Mouse (Mus musculus) neural tube, embryonic 14.5 days (tissue): ENCODE results near the gene Ggt5. TPM values are rescaled to one million over a fixed set of nuclear protein-coding genes. Genes with fewer than 3 reads are reported as not detected.

Source experiments
- ATAC-seq: fragments of 200-750 bp; cut with Nextera tagmentation; 2 replicates; pipeline ENCODE4 v1.8.0; 2017; ENCODE audit warnings: low read depth, mild to moderate bottlenecking, moderate TSS enrichment, moderate library complexity
- H3K27ac ChIP-seq: fragments of 300-500 bp; sonication (generic); 2 replicates; pipeline ENCODE4 v1.5.1; 2014; ENCODE audit warnings: low read depth, mild to moderate bottlenecking, control low read depth, low read length, moderate library complexity, mixed read lengths
- H3K27me3 ChIP-seq: fragments of 300-500 bp; sonication (generic); 2 replicates; pipeline ENCODE4 v1.6.1; 2014; ENCODE audit warnings: low read length; ENCODE audit not compliant: control insufficient read depth, insufficient read depth
- H3K36me3 ChIP-seq: fragments of 300-500 bp; sonication (generic); 2 replicates; pipeline ENCODE4 v1.6.1; 2014; ENCODE audit warnings: low read length, mixed read lengths; ENCODE audit not compliant: control insufficient read depth, insufficient read depth
- H3K4me1 ChIP-seq: fragments of 300-500 bp; sonication (generic); 2 replicates; pipeline ENCODE4 v1.6.1; 2014; ENCODE audit warnings: low read length; ENCODE audit not compliant: control insufficient read depth, insufficient read depth
- H3K4me2 ChIP-seq: fragments of 300-500 bp; sonication (generic); 2 replicates; pipeline ENCODE4 v1.6.1; 2014; ENCODE audit warnings: mild to moderate bottlenecking, low read depth, low read length, control low read depth
- H3K4me3 ChIP-seq: fragments of 300-500 bp; sonication (generic); 2 replicates; pipeline ENCODE4 v1.5.1; 2014; ENCODE audit warnings: low read depth, low read length, control low read depth, mixed read lengths
- H3K9ac ChIP-seq: fragments of 300-500 bp; sonication (generic); replicated peaks from 2 replicates; pipeline ENCODE4 v1.6.1; 2014; ENCODE audit warnings: low read depth, mild to moderate bottlenecking, control low read depth, low read length, mixed read lengths
- H3K9me3 ChIP-seq: fragments of 300-500 bp; sonication (generic); 2 replicates; pipeline ENCODE4 v1.6.1; 2016; ENCODE audit warnings: low read length; ENCODE audit not compliant: control insufficient read depth
- WGBS: fragments of 180-500 bp; shearing (Covaris S2); extraction: QIAGEN DNeasy Blood & Tissue Kit; methylation state at CpG from one replicate; pipeline ENCODE4 v1.1.7; 2014; 5-methylcytosine and 5-hydroxymethylcytosine counted together
- polyA plus RNA-seq: library from polyadenylated mRNA; unstranded; fragments of >200 nt; fragmentation: Nextera tagmentation; extraction: Ambion mirVana; gene quantifications from 2 replicates; pipeline ENCODE4 v1.2.1, GENCODE M21; 2014

Gene Ggt5
- polyA plus RNA-seq, 1 experiment from 2014 or later = 0.43 TPM

DNA sequence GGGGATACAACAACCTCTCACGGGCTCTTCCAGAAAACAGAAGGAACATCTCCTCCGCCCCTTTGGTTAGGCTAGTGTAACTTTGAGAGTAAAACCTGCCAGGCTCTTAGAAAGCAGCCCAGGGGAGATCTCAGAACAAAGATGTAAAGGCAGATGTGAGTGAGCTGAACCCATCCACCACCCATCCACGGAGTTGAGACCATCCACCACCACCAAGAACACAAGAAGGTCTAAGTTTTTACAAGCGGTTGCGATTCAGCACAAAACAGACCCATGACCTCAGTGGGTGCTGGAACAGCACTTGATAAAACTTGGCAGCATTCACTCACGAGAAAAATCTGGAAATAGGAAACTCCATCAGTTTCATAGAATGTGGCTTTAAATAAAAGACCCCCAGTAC is 36.8 kb downstream of the Ggt5 start:
- Histone ChIP-seq H3K4me3 (no peak overlapping the region), H3K4me2 (no peak overlapping the region), H3K4me1 (no peaks in the 10 kb centered on the region), H3K27me3 (no peaks in the 10 kb centered on the region), H3K9me3 (no peaks in the 10 kb centered on the region), H3K9ac (no peak overlapping the region), H3K27ac (no peak overlapping the region), H3K36me3 (no peaks in the 10 kb centered on the region)
- 69% methylated on average over 6 of the region's 6 CpGs for WGBS
- no peak for ATAC-seq

- Histone ChIP-seq H3K4me2 (no peak overlapping the region), H3K4me1 (no peaks in the 10 kb centered on the region)
Observed at GRCm38 (mm10) chr10:75626991-75627390, 37.9 kb downstream of the Ggt5 start.

DNA sequence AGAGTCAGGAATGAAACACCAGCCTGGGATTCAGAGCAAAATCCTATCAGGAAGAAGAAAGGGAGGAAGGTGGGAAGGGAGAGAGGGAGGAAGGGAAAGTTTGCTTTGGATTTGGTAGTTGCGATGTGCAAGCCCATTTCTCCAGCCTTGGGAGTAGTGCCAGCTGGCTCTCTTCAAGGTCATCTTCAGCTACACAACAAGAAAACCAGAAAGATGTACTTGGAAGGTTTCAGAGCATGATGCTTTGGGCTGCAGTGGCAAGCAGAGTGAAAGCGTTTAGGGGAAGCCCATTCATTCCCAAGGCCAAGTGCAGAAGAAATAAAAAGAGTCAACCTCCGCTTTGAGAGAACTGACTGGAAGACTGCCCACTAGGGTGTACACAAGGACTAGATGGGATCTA is 38.4 kb downstream of the Ggt5 start:
- Histone ChIP-seq H3K9me3 (no peaks in the 10 kb centered on the region), H3K4me3 (no peak overlapping the region), H3K36me3 (no peaks in the 10 kb centered on the region), H3K9ac (no peak overlapping the region), H3K4me1 (no peaks in the 10 kb centered on the region), H3K27me3 (no peaks in the 10 kb centered on the region), H3K4me2 (no peak overlapping the region), H3K27ac (no peak overlapping the region)
- 88% methylated on average over 3 of the region's 3 CpGs for WGBS
- no peak for ATAC-seq

More at GRCm38 (mm10) chr10:75626991-75627390, 37.9 kb downstream of the Ggt5 start:
- no peak overlapping the region for H3K4me3 ChIP-seq
- no peak overlapping the region for H3K27ac ChIP-seq
- ATAC-seq = no peak
- H3K9ac ChIP-seq = no peak overlapping the region
- H3K27me3 ChIP-seq = no peaks in the 10 kb centered on the region
- 80% methylated on average over 3 of the region's 3 CpGs for WGBS
- no peaks in the 10 kb centered on the region for H3K36me3 ChIP-seq
- H3K9me3 ChIP-seq = no peaks in the 10 kb centered on the region

DNA sequence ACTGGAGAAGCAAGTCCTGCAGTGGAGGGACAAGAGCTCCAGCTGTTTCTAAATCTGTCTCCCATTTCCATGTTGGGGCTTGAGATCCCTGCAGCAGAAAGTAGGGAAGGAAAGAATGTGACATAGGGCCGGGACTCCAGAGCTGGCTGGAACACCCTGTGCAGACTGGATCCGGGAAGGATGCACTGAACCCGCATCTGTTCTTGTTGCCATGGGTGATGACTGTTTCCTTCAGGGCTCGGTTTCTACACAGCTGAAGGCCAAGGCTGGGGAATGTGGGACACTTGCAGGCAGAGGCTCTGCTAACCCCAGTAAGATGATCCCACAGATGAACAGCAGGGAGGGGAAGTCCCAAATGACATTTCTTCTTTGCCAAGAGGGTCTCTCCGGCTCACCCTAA is 43.5 kb downstream of the Ggt5 start:
- no peaks in the 10 kb centered on the region for H3K9me3 ChIP-seq
- no peaks in the 10 kb centered on the region for H3K36me3 ChIP-seq
- no peaks in the 10 kb centered on the region for H3K27me3 ChIP-seq
- H3K4me2 ChIP-seq = no peak overlapping the region
- H3K4me3 ChIP-seq = no peak overlapping the region
- no peak overlapping the region for H3K9ac ChIP-seq
- WGBS = 53% methylated on average over 5 of the region's 5 CpGs
- ATAC-seq = no peak
- no peak overlapping the region for H3K27ac ChIP-seq
- H3K4me1 ChIP-seq = no peaks in the 10 kb centered on the region

DNA sequence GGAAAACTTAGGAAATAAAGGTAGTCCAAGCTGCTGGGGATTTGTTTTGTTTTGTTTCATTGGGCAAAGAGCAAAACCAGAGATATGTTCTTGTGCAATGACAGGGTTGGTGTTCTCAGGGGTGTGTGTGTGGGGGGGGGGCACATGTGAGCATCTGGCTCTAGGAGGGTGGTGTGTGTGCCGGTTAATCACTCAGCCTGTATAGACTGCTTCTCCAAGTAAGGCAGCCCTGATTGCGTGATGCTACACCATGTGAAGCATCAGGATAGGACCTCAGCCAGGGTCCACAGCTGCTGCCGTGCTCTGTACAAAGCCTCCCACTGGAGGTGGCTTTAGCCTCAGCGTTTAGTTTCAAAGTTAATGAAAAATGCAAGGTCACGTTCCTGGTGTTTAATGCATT is 43.9 kb downstream of the Ggt5 start:
- no peaks in the 10 kb centered on the region for H3K9me3 ChIP-seq
- no peak overlapping the region for H3K4me2 ChIP-seq
- H3K4me3 ChIP-seq = no peak overlapping the region
- H3K27me3 ChIP-seq = no peaks in the 10 kb centered on the region
- ATAC-seq = 0 out of 2 replicates have a peak, but pooled peaks have one; percentile 62
- no peaks in the 10 kb centered on the region for H3K4me1 ChIP-seq
- no peaks in the 10 kb centered on the region for H3K36me3 ChIP-seq
- H3K9ac ChIP-seq = no peak overlapping the region
- no peak overlapping the region for H3K27ac ChIP-seq
- 74% methylated on average over 5 of the region's 5 CpGs for WGBS

DNA sequence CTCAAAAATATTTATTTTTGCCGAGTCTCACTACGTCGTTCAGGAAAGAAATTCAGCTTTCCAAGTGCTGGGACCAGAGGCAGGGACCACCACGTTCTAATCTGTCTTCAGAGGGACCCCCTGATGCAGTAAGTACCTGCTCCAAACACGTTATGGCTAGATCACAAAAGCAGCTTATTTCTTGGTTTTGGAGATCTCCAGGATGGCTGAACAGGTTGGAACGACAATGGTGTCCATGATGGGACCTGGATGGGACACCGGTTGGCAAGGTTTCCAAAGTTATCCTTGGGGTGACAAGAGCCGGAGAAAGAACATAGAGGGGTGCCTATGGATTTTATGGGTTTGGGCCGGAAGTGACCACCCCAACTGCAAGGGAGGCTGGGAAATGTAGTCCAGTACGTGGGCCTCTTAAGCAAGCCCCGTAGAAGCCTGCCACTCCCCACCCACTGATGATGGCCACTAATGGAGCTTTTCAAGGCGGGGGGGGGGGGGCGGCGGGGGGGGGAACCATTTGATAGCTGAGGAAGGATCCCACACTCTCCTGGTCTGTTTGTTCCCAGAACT is 44.5 kb downstream of the Ggt5 start:
- Histone ChIP-seq H3K9ac (no peak overlapping the region), H3K27ac (no peak overlapping the region), H3K4me1 (no peaks in the 10 kb centered on the region), H3K4me2 (no peak overlapping the region), H3K36me3 (no peaks in the 10 kb centered on the region), H3K4me3 (no peak overlapping the region), H3K9me3 (no peaks in the 10 kb centered on the region), H3K27me3 (no peaks in the 10 kb centered on the region)
- no peak for ATAC-seq
- WGBS = 72% methylated on average over 14 of the region's 14 CpGs

- no peak overlapping the region for H3K9ac ChIP-seq
- 97% methylated on average over 8 of the region's 8 CpGs for WGBS
- no peaks in the 10 kb centered on the region for H3K9me3 ChIP-seq
- H3K4me2 ChIP-seq = no peak overlapping the region
- H3K4me3 ChIP-seq = no peak overlapping the region
- H3K27ac ChIP-seq = no peak overlapping the region
- no peak for ATAC-seq
- no peaks in the 10 kb centered on the region for H3K27me3 ChIP-seq
- H3K4me1 ChIP-seq = no peaks in the 10 kb centered on the region
- H3K36me3 ChIP-seq = no peaks in the 10 kb centered on the region
Observed at GRCm38 (mm10) chr10:75634610-75635009, 45.5 kb downstream of the Ggt5 start.

DNA sequence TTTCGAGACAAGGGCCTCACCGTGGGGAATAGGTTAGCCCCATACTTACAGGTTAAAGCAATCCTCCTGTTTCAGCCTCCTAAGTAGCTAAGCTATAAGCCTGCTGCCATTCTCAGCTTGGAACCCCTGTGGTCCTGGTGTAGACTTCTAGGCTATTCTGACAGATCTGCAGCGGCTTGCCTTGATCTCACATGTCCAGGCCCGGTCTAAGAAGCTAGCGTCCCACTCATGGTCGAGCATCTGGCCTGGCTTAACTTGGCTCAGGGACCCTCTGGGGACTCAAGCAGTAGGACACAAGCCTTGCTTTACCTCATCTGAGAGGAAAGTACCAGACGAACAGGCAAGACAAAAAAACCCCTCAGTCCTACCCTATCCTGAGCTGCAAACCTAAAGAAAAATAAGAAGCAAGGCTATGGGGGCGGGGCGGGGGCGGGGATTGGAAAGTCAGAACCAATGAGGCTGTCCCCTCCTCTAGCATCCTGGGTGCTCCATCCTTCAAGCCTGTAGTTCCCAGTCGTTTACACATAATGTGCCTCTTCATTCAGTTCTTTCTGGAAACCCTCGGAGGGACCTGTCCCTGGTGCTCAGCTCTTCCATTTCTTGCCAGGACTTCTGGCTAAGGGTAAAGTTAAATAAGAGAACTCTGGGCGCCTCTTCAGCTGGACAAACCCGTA is 46.0 kb downstream of the Ggt5 start:
- H3K9ac ChIP-seq = no peak overlapping the region
- H3K27me3 ChIP-seq = no peaks in the 10 kb centered on the region
- no peak overlapping the region for H3K27ac ChIP-seq
- 73% methylated on average over 14 of the region's 14 CpGs for WGBS
- H3K4me3 ChIP-seq = no peak overlapping the region
- no peaks in the 10 kb centered on the region for H3K9me3 ChIP-seq
- H3K4me2 ChIP-seq = no peak overlapping the region
- no peaks in the 10 kb centered on the region for H3K4me1 ChIP-seq
- ATAC-seq = no peak
- no peaks in the 10 kb centered on the region for H3K36me3 ChIP-seq

- H3K36me3 ChIP-seq = no peaks in the 10 kb centered on the region
- H3K27me3 ChIP-seq = no peaks in the 10 kb centered on the region
- 7% methylated on average over 9 of the region's 9 CpGs for WGBS
- H3K9me3 ChIP-seq = no peaks in the 10 kb centered on the region
- no peak overlapping the region for H3K27ac ChIP-seq
- H3K4me2 ChIP-seq = no peak overlapping the region
- H3K9ac ChIP-seq = no peak overlapping the region
- H3K4me3 ChIP-seq = no peak overlapping the region
- no peaks in the 10 kb centered on the region for H3K4me1 ChIP-seq
- ATAC-seq = no peak
Observed at GRCm38 (mm10) chr10:75635693-75636055, 46.5 kb downstream of the Ggt5 start.
